Mouse (Mus musculus): ENCODE measurements around the gene Smagp.
"Not testable (repeated sequence)": the region's sequence is repeated elsewhere in the genome, so short reads cannot be mapped to it uniquely, and the experiment has no call there.

Smagp gene

DNA sequence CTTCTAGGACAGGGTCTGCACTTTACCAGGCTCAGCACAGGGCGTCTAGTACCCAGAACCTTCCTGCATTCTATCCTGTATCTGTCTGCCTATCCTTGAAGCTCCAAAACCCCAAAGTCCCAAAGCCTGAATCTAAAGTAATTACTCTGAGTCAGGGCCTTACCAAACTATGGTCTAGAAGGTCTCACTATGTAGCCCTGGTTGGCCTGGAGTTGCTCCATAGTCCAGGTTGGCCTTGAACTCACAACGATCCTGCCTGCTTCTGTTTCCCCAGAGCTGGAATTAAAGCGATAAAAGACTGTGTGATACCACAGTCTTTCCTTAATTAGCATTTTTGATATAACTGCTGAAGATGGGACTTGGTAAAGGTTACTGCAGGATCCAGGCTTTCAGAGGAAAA, 12.3 kb downstream of the Smagp start:
- DNase-seq, result no peak

GRCm38 (mm10) chr15:100623754-100624153, 13.0 kb downstream of the Smagp start:
- DNase-seq, result no peak

- DNase-seq, result no peak
These were observed 14.6 kb downstream of the Smagp start for GRCm38 (mm10) chr15:100622164-100622563.

DNA sequence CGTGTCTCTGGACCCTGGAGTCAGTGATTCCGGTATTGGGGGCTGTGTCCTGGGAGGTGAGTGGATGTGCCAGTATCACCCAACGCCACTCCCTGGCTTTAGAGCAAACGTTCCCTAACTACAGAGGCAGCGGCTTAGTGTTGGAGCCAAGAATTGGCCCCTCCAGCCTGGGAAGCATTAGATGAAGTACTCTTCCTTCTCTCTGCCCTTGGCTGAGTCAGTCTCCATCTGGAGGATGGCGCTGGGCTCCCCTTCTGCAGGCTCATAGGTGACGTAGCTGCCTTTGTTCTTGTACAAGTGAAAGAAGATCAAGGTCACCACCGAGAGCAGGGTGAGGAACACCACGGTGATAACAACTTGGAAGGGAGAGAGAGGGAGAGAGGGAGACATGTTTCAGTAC, 15.1 kb downstream of the Smagp start:
- not testable (repeated sequence) for DNase-seq

GRCm38 (mm10) chr15:100619200-100619599, 17.5 kb downstream of the Smagp start:
- no peak for DNase-seq

- DNase-seq, result no peak
These were observed 20.5 kb downstream of the Smagp start for GRCm38 (mm10) chr15:100616221-100616620.

GRCm38 (mm10) chr15:100615825-100616220, 20.9 kb downstream of the Smagp start:
- DNase-seq, result peak; percentile 85 to 86

GRCm38 (mm10) chr15:100614996-100615824, 21.5 kb downstream of the Smagp start, which contains the start of gene Dazap2:
Gene Dazap2, plus strand, starts transcription at chr15:100615349.
- peak; percentile 99 for DNase-seq

GRCm38 (mm10) chr15:100614218-100614995, 22.3 kb downstream of the Smagp start:
- DNase-seq, result no peak

DNA sequence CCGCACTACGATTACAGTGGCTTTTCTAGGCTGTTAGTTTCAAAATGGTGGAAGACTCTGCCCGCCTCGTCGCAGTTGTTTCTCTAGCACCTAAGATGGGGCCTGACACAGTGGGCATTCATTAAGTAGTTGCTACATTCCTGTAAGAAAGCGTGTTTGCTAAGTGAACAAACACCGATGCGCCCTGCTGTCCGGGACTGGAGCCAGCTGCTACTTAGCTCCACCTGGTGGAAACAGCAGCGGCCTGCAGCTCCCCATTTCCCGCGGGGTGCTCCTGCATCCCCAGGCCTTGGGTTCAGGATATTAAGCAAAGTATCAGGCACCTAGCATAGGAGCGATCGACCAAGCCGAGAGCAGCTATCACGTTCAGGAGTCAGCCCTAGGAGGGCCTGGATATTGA, 23.2 kb downstream of the Smagp start:
- DNase-seq, result peak; percentile 72 to 73

- peak; percentile 61 to 64 for DNase-seq
These were observed 24.3 kb downstream of the Smagp start for GRCm38 (mm10) chr15:100612432-100612831.

- DNase-seq, result no peak
These were observed 24.8 kb downstream of the Smagp start for GRCm38 (mm10) chr15:100611951-100612350.

DNA sequence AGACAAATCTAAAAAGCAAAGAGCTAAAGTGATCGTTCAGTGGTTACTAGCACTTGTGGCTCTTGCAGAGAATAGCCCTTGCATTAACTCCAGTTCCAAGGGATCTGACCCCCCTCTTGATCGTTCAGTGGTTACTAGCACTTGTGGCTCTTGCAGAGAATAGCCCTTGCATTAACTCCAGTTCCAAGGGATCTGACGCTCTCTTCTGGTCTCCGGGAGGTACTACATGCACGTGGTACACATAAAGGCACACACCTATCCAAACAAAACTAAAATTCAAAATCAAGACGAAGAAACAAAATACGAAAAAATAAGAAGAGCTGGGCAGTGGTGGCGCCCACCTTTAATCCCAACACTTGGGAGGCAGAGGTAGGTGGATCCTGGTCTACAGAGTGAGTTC, 30.1 kb downstream of the Smagp start:
- DNase-seq, result peak in 1 of 2 experiments; percentile 43

DNA sequence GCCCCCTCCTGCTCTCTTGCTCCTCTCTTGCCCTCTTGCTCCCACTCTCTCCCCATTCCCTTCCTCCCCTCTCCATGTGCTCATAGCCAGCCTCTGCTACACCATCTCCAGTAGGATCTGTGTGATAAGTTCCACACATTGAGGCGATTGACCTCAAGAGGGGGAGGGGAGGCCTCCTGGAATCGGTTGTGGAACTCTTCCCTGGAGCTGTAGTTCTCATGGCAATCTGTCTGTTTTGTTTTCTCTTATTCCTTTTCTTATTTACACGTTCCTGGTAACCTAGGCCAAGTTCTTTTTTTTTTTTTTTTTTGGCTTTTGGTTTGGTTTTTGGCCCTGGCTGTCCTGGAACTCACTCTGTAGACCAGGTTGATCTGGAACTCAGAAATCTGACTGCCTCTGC, 35.1 kb downstream of the Smagp start:
- DNase-seq, result no peak

DNA sequence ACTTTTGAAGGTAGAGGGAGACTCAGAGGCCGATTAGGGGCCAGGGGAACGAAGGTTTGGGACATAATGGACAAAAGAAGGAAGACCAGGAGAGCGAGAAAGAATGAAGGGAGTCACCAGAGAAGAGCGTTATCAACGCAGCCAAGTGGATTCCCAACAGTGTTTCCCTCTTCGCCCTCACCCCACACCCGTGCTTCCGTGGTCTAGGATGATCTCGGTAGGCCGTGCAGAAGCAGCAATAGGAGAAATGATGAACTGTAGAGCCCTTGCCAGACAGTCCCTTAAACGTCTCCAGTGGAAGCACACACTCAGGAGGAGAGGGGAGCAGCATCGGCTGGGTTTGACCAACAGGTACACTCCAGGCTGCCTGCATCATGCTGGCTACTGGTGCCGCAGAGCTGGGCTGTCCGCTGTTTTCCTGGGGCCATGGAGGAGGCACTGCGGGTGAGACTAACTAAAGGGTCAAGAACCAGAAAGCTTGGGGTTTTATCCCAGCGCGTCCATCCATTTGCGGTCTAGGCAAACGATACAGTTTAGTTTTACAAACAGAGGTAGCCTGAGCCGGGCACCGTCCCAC, 36.0 kb downstream of the Smagp start:
- DNase-seq, result no peak

DNA sequence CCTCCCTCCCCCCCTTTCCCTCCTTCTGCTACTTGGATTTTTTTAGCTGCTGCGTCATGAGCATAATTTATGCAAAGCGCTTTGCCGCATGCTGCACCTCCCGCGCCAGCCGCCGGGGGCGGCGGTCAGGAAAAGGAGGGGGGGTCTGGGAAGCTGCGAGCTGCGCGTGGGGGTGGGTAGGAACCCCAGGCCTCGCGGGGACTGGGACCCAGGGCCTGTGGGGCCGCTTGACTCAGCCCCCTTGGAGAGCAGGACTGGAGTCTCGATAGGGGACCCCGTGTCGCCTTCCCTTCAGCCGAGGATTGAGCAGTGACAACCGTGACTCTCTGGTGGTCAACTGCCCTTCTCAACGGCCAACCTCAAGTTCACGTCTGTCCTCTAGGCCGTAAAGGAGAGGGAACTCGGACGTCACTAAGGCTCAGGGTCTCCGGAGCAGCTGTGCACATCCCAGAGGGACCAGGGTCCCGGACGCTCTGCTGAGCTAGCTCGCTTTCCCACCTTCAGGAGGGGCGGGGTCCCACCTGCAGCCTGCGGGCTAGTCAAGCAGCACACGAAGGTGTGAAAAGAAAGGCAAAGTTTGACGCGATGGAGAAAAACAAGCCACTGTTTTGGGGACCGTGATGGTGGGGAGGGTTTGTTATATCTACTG, 36.6 kb downstream of the Smagp start:
- DNase-seq, result peak; percentile 85 to 86

- DNase-seq, result no peak
These were observed 37.3 kb downstream of the Smagp start, which contains the start of gene Pou6f1 for GRCm38 (mm10) chr15:100599276-100600046. Gene Pou6f1, minus strand, starts transcription at chr15:100599984.

- DNase-seq, result peak; percentile 43 to 50
These were observed 37.9 kb downstream of the Smagp start for GRCm38 (mm10) chr15:100598883-100599275.

- peak; percentile 30 to 40 for DNase-seq
These were observed 38.4 kb downstream of the Smagp start for GRCm38 (mm10) chr15:100598287-100598882.

DNA sequence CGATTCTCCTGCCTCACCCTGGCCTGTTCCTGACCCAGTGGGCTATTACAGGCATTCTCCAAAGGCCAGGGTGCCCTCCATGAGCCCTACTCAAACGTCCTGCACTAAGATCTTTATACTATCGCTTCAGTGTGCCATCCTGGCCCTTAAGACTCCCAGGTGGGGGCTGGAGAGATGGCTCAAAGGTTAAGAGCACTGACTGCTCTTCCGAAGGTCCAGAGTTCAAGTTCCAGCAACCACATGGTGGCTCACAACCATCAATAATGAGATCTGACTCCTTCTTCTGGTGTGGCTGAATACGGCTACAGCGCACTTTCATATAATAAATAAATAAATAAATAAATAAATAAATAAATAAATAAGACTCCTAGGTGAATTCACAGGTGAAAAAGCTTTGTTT, 43.9 kb downstream of the Smagp start:
- no peak for DNase-seq

- DNase-seq, result no peak
These were observed 46.3 kb downstream of the Smagp start for GRCm38 (mm10) chr15:100590436-100590835.

DNA sequence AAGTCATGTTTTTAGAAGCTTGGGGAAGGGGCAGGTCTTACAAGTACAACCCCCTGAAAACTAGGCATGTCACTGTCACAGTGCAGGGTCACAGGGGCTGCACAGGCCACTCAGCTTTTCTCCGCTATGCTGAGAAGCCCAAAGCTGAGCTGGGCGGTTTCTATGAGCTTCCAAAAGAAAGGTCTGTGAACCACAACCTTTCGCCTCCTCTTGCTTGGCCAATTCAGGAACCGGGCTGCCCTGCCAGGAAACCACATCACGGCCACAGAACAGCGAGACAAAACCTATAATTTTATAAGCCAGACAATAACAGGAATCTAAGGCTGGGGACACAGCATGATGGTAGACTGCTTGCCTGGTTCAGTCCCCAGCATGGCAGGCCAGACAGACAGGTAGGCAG, 48.4 kb downstream of the Smagp start:
- no peak for DNase-seq

Data from B cell, adult 2 months (primary cell).